Mouse (Mus musculus): ENCODE data around the gene 1700030K09Rik.

DNA sequence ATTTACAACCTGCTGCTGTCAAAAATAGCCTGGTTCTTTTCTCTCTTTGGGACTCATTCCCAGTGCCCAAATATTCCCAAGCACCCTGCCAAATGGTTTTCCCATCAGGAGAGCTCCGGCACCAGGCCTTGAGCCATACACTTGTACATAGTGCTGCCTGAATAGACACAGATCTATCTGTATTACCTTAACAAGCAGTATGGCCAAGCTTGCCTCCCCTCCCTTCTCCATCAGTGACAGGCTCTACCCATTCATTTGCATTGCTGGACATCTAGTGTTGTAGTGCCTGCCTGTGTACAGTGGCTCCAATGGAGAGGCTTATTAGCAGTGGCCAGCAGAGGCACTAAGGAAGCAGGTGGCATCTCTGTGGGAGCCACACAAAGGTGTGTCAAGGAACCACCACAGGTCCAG is 56.8 kb downstream of the 1700030K09Rik start:
- TF ChIP-seq CTCF (IDR thresholded peaks at IDR 0.05; ENCODE audit: extremely low read depth, insufficient read depth, low read length) (no peak), POLR2A (IDR thresholded peaks at IDR 0.05; ENCODE audit: extremely low read depth, insufficient read depth, low read length) (no peak)

Data from cortical plate, adult 2 months (tissue).